Comparison of ENCODE assay signal across 13 mouse cellular contexts in genomic region chr7:142599942-142600341, GRCm38 (mm10).
DNase-seq lines count a peak whose midpoint lies in the region; ATAC-seq and TF ChIP-seq lines count a peak whose summit lies in the region.
"Had no signal": no experiment of that assay in that cellular context is flagged by ENCODE, and none has a peak within 500 bp of the region (broad histone marks: within the 10 kb centered on the region; RNA-seq: fewer than 3 reads in every experiment).

No protein-coding gene starts in this region.

- peak overlapping the region; percentile 36; the same call in 1 of the 2 replicates for H3K9ac ChIP-seq in lung, embryonic 16.5 days (ENCODE audit: low read length)
- H3K9ac ChIP-seq in stomach, embryonic 14.5 days (replicated peaks; ENCODE audit: low read depth, low read length) = no peak overlapping the region
- H3K9ac ChIP-seq in kidney, embryonic 14.5 days (ENCODE audit: low read depth, low read length) = no peak overlapping the region
- H3K9ac ChIP-seq: liver, embryonic 14.5 days had no signal

- intact Hi-C loops in gastrocnemius, adult 2 months (cut with DNase I) = loop anchor here (2.0 kb wide), 1 partner anchor 41 kb away; no protein-coding TSS in a partner anchor
- intact Hi-C loops in heart, postnatal 10 days (cut with DNase I) = no loop called here

- no peaks in the 10 kb centered on the region for H3K27me3 ChIP-seq in lung, embryonic 16.5 days (ENCODE audit: control insufficient read depth, insufficient read depth, low read depth, low read length)
- no peaks in the 10 kb centered on the region for H3K27me3 ChIP-seq in stomach, embryonic 14.5 days (ENCODE audit: control insufficient read depth, insufficient read depth, low read length)
- no peaks in the 10 kb centered on the region for H3K27me3 ChIP-seq in kidney, embryonic 14.5 days (ENCODE audit: control insufficient read depth, insufficient read depth, low read length)

- H3K4me1 ChIP-seq in lung, embryonic 16.5 days (replicated peaks; ENCODE audit: control insufficient read depth, insufficient read depth, low read length) = peaks cover 4% of the 10 kb centered on the region; the same call in 1 of the 2 replicates
- H3K4me1 ChIP-seq in stomach, embryonic 14.5 days (ENCODE audit: control insufficient read depth, insufficient read depth, low read length) = peaks cover 9% of the 10 kb centered on the region
- peaks cover 18% of the 10 kb centered on the region; the same call in 1 of the 2 replicates for H3K4me1 ChIP-seq in kidney, embryonic 14.5 days (ENCODE audit: control insufficient read depth, insufficient read depth, low read length)

- H3K36me3 ChIP-seq in lung, embryonic 16.5 days (ENCODE audit: control insufficient read depth, insufficient read depth, low read length) = no peaks in the 10 kb centered on the region
- no peaks in the 10 kb centered on the region for H3K36me3 ChIP-seq in stomach, embryonic 14.5 days (ENCODE audit: control insufficient read depth, insufficient read depth, low read length)
- no peaks in the 10 kb centered on the region for H3K36me3 ChIP-seq in kidney, embryonic 14.5 days (ENCODE audit: control insufficient read depth, insufficient read depth, low read length)

- no peak for TF ChIP-seq CTCF in gastrocnemius, adult 2 months (IDR thresholded peaks at IDR 0.05)

- no peak overlapping the region for H3K4me3 ChIP-seq in lung, embryonic 16.5 days (ENCODE audit: low read length)
- H3K4me3 ChIP-seq in gastrocnemius, adult 2 months = peak overlapping the region; percentile 55
- no peak overlapping the region for H3K4me3 ChIP-seq in stomach, embryonic 14.5 days (ENCODE audit: low read depth, low read length)
- H3K4me3 ChIP-seq in kidney, embryonic 14.5 days (ENCODE audit: low read length) = no peak overlapping the region

- no peaks in the 10 kb centered on the region for H3K9me3 ChIP-seq in lung, embryonic 16.5 days (ENCODE audit: control insufficient read depth, low read length)
- no peaks in the 10 kb centered on the region for H3K9me3 ChIP-seq in stomach, embryonic 14.5 days (ENCODE audit: control insufficient read depth, low read depth, low read length)
- no peaks in the 10 kb centered on the region for H3K9me3 ChIP-seq in kidney, embryonic 14.5 days (ENCODE audit: control insufficient read depth, low read length)

- 55% methylated on average over 15 of the region's 15 CpGs for WGBS in lung, embryonic 16.5 days
- WGBS in stomach, embryonic 14.5 days = 74% methylated on average over 15 of the region's 15 CpGs
- WGBS in kidney, embryonic 14.5 days = 85% methylated on average over 15 of the region's 15 CpGs

- no peak overlapping the region for H3K4me2 ChIP-seq in lung, embryonic 16.5 days (ENCODE audit: low read depth, low read length)
- H3K4me2 ChIP-seq in stomach, embryonic 14.5 days (replicated peaks; ENCODE audit: low read depth, low read length) = no peak overlapping the region
- no peak overlapping the region for H3K4me2 ChIP-seq in kidney, embryonic 14.5 days (replicated peaks; ENCODE audit: low read depth, low read length)

- H3K27ac ChIP-seq in lung, embryonic 16.5 days (ENCODE audit: low read length) = 0 out of 2 replicates have a peak overlapping the region, but pooled peaks have one; percentile 57
- peak overlapping the region; percentile 96 for H3K27ac ChIP-seq in gastrocnemius, adult 2 months
- 0 out of 2 replicates have a peak overlapping the region, but pooled peaks have one; percentile 6 for H3K27ac ChIP-seq in stomach, embryonic 14.5 days (ENCODE audit: low read length)
- no peak overlapping the region for H3K27ac ChIP-seq in kidney, embryonic 14.5 days (ENCODE audit: low read depth, low read length)
- H3K27ac ChIP-seq: liver, embryonic 14.5 days had no signal

- ATAC-seq in lung, embryonic 16.5 days (ENCODE audit: low read depth) = peak; percentile 33; the same call in 1 of the 2 replicates
- no peak for ATAC-seq in stomach, embryonic 14.5 days (ENCODE audit: insufficient number of reproducible peaks, insufficient read depth, low FRiP score, low read depth)
- no peak for ATAC-seq in kidney, embryonic 14.5 days (ENCODE audit: low FRiP score, low TSS enrichment)
- ATAC-seq: activated CD4-positive, CD25-positive, alpha-beta regulatory T cell, adult 4 months; CD4-positive, CD25-positive, alpha-beta regulatory T cell, adult 4 months; intestine, postnatal 0 days had no signal

- DNase-seq in lung, postnatal 14 days = no peak
- DNase-seq in gastrocnemius, adult 2 months = peak; percentile 89
- peak; percentile 36 to 45 for DNase-seq in heart, postnatal 10 days
- DNase-seq in layer of hippocampus, postnatal 25 days (ENCODE audit: extremely low spot score in 1 of 2, low spot score in 1 of 2) = no peak
- DNase-seq in right cerebral cortex, postnatal 4 days = no peak
- DNase-seq: cerebellum, adult 9-10 months had no signal

Comparison
In these comparisons a context has a peak if more than half of its experiments do, and no peak if none do; other contexts are left out.
1. DNase-seq: peak in gastrocnemius, adult 2 months (single experiment) and heart, postnatal 10 days (2 of 2); none in lung, postnatal 14 days (single experiment), layer of hippocampus, postnatal 25 days (0 of 2) and right cerebral cortex, postnatal 4 days (single experiment).